Mouse (Mus musculus): Measurements from ENCODE around the gene Gm10100. TPM values are rescaled to one million over a fixed set of nuclear protein-coding genes. Genes with fewer than 3 reads are reported as not detected.
"Not testable (repeated sequence)": the region's sequence is repeated elsewhere in the genome, so short reads cannot be mapped to it uniquely, and the experiment has no call there.

Gene Gm10100
- polyA plus RNA-seq, 1 experiment: not detected

DNA sequence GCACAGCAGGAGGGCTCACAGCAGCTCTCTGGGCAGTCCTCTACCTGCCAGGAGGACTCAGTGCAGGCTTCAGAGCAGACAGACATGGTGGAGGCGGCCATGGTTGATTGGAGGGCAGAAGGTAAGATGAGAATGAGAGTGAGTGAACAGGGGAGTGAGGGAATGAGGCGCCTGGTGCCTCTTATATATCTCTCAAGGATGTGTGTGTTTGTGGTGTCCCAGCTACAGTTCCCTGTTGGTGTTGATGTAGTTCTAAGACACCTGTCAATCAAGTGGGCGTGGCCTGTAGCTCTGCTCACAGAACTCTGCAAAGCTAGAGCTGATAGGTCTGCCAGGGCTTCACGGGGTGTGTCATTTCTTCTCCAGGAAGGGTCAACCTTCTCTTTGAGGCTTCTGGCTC is 29.2 kb upstream of the Gm10100 start, which contains the start of gene Gm9508:
Gm9508 (minus strand) TSS at position 101 of the 400 bp plus-strand sequence.
- H3K4me3 ChIP-seq (ENCODE audit: control insufficient read depth, low read depth, low read length): no peak within 1 kb of the TSS
- no peak within 1 kb of the TSS for H3K27ac ChIP-seq (ENCODE audit: control insufficient read depth, insufficient read depth, low read depth, low read length)
- H3K27me3 ChIP-seq (ENCODE audit: control insufficient read depth, insufficient read depth, low read length): no peaks in the 10 kb centered on the region
- H3K36me3 ChIP-seq (ENCODE audit: control insufficient read depth, insufficient read depth, low read length): no peaks in the 10 kb centered on the region
- TF ChIP-seq POLR2A (IDR thresholded peaks at IDR 0.05; ENCODE audit: control insufficient read depth, low read depth, low read length) (no peak), CTCF (IDR thresholded peaks at IDR 0.05; ENCODE audit: control insufficient read depth, insufficient read depth, insufficient replicate concordance, low read depth, low read length) (no peak)
- H3K4me1 ChIP-seq (ENCODE audit: control insufficient read depth, insufficient read depth, low read length): no peaks in the 10 kb centered on the region

DNA sequence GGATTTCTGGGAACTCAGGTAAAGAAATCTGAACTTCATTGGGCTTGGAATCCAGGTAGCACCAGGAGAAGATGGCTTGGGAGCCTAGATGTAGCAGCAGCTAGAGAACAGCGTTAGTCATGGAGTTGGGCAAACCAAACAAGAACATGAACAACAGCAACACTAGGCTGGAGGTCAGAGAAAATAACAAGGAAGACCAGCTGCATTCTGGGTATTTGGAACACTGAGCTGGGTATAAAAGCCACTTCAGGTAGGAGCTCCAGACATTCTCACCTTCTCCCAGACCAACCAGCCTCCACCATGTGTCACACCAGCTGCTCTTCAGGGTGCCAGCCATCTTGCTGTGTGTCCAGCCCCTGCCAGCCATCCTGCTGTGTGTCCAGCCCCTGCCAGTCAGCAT is 20.0 kb upstream of the Gm10100 start, which contains the start of gene Gm10272:
Gm10272 (plus strand) TSS at position 301 of the 400 bp plus-strand sequence.
- Histone ChIP-seq H3K27me3 (ENCODE audit: control insufficient read depth, insufficient read depth, low read length) (no peaks in the 10 kb centered on the region), H3K4me3 (ENCODE audit: control insufficient read depth, low read depth, low read length) (no peak within 1 kb of the TSS), H3K36me3 (ENCODE audit: control insufficient read depth, insufficient read depth, low read length) (no peaks in the 10 kb centered on the region)

DNA sequence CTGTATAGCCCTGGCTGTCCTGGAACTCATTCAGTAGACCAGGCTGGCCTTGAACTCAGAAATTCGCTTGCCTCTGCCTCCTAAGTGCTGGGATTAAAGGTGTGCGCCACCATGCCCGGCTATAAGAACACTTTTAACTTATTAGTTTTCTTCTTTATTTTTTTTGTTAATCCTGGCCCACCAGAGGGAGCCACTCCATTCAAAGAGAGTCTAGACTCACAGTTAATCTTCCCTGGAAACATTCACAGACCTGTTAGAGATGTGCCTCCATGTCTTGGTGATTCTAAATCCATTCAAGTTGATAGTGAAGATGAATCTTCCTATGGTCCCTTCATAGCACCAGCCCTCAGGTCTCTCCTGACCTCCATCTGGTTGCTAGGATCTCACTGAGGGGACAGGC is 16.5 kb upstream of the Gm10100 start:
- TF ChIP-seq POLR2A (IDR thresholded peaks at IDR 0.05; ENCODE audit: control insufficient read depth, low read depth, low read length) (no peak), CTCF (IDR thresholded peaks at IDR 0.05; ENCODE audit: control insufficient read depth, insufficient read depth, insufficient replicate concordance, low read depth, low read length) (no peak)

More for the DNA sequence above, 20.0 kb upstream of the Gm10100 start, which contains the start of gene Gm10272:
- H3K4me1 ChIP-seq (ENCODE audit: control insufficient read depth, insufficient read depth, low read length): no peaks in the 10 kb centered on the region
- no peak within 1 kb of the TSS for H3K27ac ChIP-seq (ENCODE audit: control insufficient read depth, insufficient read depth, low read depth, low read length)
- TF ChIP-seq CTCF (IDR thresholded peaks at IDR 0.05; ENCODE audit: control insufficient read depth, insufficient read depth, insufficient replicate concordance, low read depth, low read length): no peak
- no peak for TF ChIP-seq POLR2A (IDR thresholded peaks at IDR 0.05; ENCODE audit: control insufficient read depth, low read depth, low read length)

DNA sequence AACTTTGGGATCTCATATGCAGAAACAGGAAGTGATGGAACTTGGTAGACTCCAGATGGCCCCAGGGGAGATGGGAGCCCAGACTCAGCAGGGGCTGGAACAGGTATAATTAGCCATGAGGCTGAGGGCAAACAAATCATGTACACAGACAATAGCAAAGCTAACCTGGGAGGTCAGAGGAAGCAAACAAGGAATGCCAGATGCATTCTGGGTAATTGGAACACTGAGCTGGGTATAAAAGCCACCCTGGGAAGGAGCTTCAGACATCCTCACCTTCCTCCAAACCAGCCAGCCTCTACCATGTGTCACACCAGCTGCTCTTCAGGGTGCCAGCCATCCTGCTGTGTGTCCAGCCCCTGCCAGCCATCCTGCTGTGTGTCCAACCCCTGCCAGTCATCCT is 15.1 kb upstream of the Gm10100 start, which contains the start of gene Gm10024:
Gm10024 (plus strand) TSS at position 301 of the 400 bp plus-strand sequence.
- not testable (repeated sequence) for H3K36me3 ChIP-seq (ENCODE audit: control insufficient read depth, insufficient read depth, low read length); H3K4me3 ChIP-seq (ENCODE audit: control insufficient read depth, low read depth, low read length); H3K27me3 ChIP-seq (ENCODE audit: control insufficient read depth, insufficient read depth, low read length); H3K4me1 ChIP-seq (ENCODE audit: control insufficient read depth, insufficient read depth, low read length); H3K27ac ChIP-seq (ENCODE audit: control insufficient read depth, insufficient read depth, low read depth, low read length)

More for the DNA sequence above, 16.5 kb upstream of the Gm10100 start:
- Histone ChIP-seq H3K4me1 (ENCODE audit: control insufficient read depth, insufficient read depth, low read length) (no peaks in the 10 kb centered on the region), H3K27me3 (ENCODE audit: control insufficient read depth, insufficient read depth, low read length) (no peaks in the 10 kb centered on the region), H3K27ac (ENCODE audit: control insufficient read depth, insufficient read depth, low read depth, low read length) (no peak overlapping the region), H3K4me3 (ENCODE audit: control insufficient read depth, low read depth, low read length) (no peak overlapping the region), H3K36me3 (ENCODE audit: control insufficient read depth, insufficient read depth, low read length) (no peaks in the 10 kb centered on the region)

DNA sequence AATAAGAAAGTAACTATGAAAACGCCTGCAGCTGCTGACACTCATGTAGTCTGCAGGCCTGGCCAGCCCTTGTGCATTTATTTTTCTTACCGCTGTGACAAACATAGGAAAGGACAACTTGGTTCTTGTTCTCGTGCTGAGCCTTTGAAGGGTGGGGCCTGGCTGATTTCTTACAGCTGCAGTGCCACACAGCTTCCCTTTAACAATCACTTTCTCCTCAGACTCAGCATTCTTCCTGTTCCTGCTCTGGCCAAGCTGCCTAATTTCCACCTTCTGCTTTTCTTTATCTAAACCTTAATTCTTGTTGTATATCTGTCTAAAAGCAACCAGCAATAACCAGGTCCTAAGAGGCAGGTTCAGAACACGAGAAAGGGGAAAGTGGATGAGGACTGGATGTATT is 12.6 kb upstream of the Gm10100 start:
- no peak overlapping the region for H3K27ac ChIP-seq (ENCODE audit: control insufficient read depth, insufficient read depth, low read depth, low read length)
- H3K36me3 ChIP-seq (ENCODE audit: control insufficient read depth, insufficient read depth, low read length): no peaks in the 10 kb centered on the region
- no peaks in the 10 kb centered on the region for H3K27me3 ChIP-seq (ENCODE audit: control insufficient read depth, insufficient read depth, low read length)

DNA sequence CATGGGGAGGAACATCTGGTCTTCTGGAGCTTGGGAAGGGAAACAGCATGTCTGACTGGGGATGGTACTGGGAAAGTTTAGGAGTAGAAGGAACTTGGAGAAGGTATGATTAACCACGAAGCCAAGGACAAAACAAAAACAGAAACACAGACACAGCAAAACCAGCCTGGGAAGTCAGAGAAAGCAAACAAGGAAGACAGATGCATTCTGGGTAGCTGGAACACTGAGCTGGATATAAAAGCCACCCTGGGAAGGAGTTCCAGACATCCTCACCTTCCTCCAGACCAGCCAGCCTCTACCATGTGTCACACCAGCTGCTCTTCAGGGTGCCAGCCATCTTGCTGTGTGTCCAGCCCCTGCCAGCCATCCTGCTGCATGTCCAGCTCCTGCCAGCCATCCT is 10.8 kb upstream of the Gm10100 start, which contains the start of gene Gm10142:
Gm10142 (plus strand) TSS at position 301 of the 400 bp plus-strand sequence.
- Histone ChIP-seq H3K36me3 (ENCODE audit: control insufficient read depth, insufficient read depth, low read length) (no peaks in the 10 kb centered on the region), H3K27me3 (ENCODE audit: control insufficient read depth, insufficient read depth, low read length) (no peaks in the 10 kb centered on the region), H3K4me3 (ENCODE audit: control insufficient read depth, low read depth, low read length) (no peak within 1 kb of the TSS), H3K4me1 (ENCODE audit: control insufficient read depth, insufficient read depth, low read length) (no peaks in the 10 kb centered on the region), H3K27ac (ENCODE audit: control insufficient read depth, insufficient read depth, low read depth, low read length) (no peak within 1 kb of the TSS)
- TF ChIP-seq CTCF (IDR thresholded peaks at IDR 0.05; ENCODE audit: control insufficient read depth, insufficient read depth, insufficient replicate concordance, low read depth, low read length): no peak
- no peak for TF ChIP-seq POLR2A (IDR thresholded peaks at IDR 0.05; ENCODE audit: control insufficient read depth, low read depth, low read length)

More for the DNA sequence above, 12.6 kb upstream of the Gm10100 start:
- TF ChIP-seq POLR2A (IDR thresholded peaks at IDR 0.05; ENCODE audit: control insufficient read depth, low read depth, low read length): no peak
- TF ChIP-seq CTCF (IDR thresholded peaks at IDR 0.05; ENCODE audit: control insufficient read depth, insufficient read depth, insufficient replicate concordance, low read depth, low read length): no peak
- no peaks in the 10 kb centered on the region for H3K4me1 ChIP-seq (ENCODE audit: control insufficient read depth, insufficient read depth, low read length)
- H3K4me3 ChIP-seq (ENCODE audit: control insufficient read depth, low read depth, low read length): no peak overlapping the region

DNA sequence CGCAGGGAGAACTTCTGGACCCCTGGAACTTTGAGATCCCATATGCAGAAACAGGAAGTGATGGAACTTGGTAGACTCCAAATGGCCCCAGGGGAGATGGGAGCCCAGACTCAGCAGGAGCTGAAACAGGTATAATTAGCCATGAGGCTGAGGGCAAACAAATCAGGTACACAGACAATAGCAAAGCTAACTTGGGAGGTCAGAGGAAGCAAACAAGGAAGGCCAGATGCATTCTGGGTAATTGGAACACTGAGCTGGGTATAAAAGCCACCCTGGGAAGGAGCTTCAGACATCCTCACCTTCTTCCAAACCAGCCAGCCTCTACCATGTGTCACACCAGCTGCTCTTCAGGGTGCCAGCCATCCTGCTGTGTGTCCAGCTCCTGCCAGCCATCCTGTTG is 6.0 kb upstream of the Gm10100 start, which contains the start of gene Krtap12-1:
Krtap12-1 (plus strand) TSS at position 301 of the 400 bp plus-strand sequence.
- H3K36me3 ChIP-seq (ENCODE audit: control insufficient read depth, insufficient read depth, low read length); H3K27ac ChIP-seq (ENCODE audit: control insufficient read depth, insufficient read depth, low read depth, low read length); H3K4me1 ChIP-seq (ENCODE audit: control insufficient read depth, insufficient read depth, low read length); H3K27me3 ChIP-seq (ENCODE audit: control insufficient read depth, insufficient read depth, low read length); H3K4me3 ChIP-seq (ENCODE audit: control insufficient read depth, low read depth, low read length): not testable (repeated sequence)

DNA sequence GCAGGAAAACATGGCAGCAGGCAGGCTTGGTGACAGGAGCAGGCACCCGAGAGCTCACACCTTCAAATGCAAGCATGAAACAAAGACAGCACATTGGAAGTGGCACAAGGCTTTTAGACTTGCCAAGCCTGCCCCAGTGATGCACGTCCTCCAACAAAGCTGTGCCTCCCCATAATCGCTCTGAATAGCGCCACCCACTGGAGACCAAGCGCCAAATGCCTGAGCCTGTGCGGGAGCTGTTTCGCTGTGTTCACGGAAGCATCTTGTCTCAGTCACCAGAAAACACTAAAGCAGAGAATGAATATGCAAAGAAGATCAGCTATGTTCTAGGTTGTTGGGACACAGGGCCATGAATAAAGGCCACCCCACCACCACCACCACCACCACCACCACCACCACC is 1.4 kb upstream of the Gm10100 start:
- Histone ChIP-seq H3K36me3 (ENCODE audit: control insufficient read depth, insufficient read depth, low read length) (no peaks in the 10 kb centered on the region), H3K4me1 (ENCODE audit: control insufficient read depth, insufficient read depth, low read length) (no peaks in the 10 kb centered on the region), H3K27me3 (ENCODE audit: control insufficient read depth, insufficient read depth, low read length) (no peaks in the 10 kb centered on the region), H3K4me3 (ENCODE audit: control insufficient read depth, low read depth, low read length) (no peak overlapping the region), H3K27ac (ENCODE audit: control insufficient read depth, insufficient read depth, low read depth, low read length) (no peak overlapping the region)
- no peak for TF ChIP-seq POLR2A (IDR thresholded peaks at IDR 0.05; ENCODE audit: control insufficient read depth, low read depth, low read length)
- peak; percentile 51; the same call in 1 of the 2 replicates for TF ChIP-seq CTCF (IDR thresholded peaks at IDR 0.05; ENCODE audit: control insufficient read depth, insufficient read depth, insufficient replicate concordance, low read depth, low read length)

Data from testis, adult 2 months (tissue).